10 mouse cellular contexts compared by ENCODE assay signal in genomic region chr15:94403018-94403417, GRCm38 (mm10).
DNase-seq lines count a peak whose midpoint lies in the region; ATAC-seq and TF ChIP-seq lines count a peak whose summit lies in the region.
"Had no signal": no experiment of that assay in that cellular context is flagged by ENCODE, and none has a peak within 500 bp of the region (broad histone marks: within the 10 kb centered on the region; RNA-seq: fewer than 3 reads in every experiment).

No protein-coding gene starts in this region.

- ATAC-seq in heart, embryonic 12.5 days (ENCODE audit: insufficient number of reproducible peaks, low FRiP score) = no peak
- no peak for ATAC-seq in midbrain, embryonic 13.5 days
- no peak for ATAC-seq in CD4-positive, CD25-positive, alpha-beta regulatory T cell, adult 4 months

- H3K27ac ChIP-seq in heart, embryonic 12.5 days (ENCODE audit: poor library complexity, severe bottlenecking) = no peak overlapping the region
- H3K27ac ChIP-seq in cortical plate, adult 2 months (ENCODE audit: insufficient read depth, low read length) = no peak overlapping the region
- H3K27ac ChIP-seq in hindbrain, embryonic 10.5 days = peak overlapping the region; percentile 88; the same call in 1 of the 2 replicates
- H3K27ac ChIP-seq in midbrain, embryonic 13.5 days = no peak overlapping the region

- H3K9ac ChIP-seq in heart, embryonic 12.5 days = peak overlapping the region; percentile 79; the same call in 1 of the 2 replicates
- H3K9ac ChIP-seq in midbrain, embryonic 13.5 days (replicated peaks) = peak overlapping the region; percentile 77

- peaks cover 11% of the 10 kb centered on the region for H3K4me1 ChIP-seq in heart, embryonic 12.5 days (replicated peaks)
- peaks cover 5% of the 10 kb centered on the region; the same call in 1 of the 2 replicates for H3K4me1 ChIP-seq in cortical plate, adult 2 months (ENCODE audit: control insufficient read depth, insufficient read depth, low read length)
- peaks cover 29% of the 10 kb centered on the region for H3K4me1 ChIP-seq in hindbrain, embryonic 10.5 days (replicated peaks)
- peaks cover 12% of the 10 kb centered on the region for H3K4me1 ChIP-seq in midbrain, embryonic 13.5 days (replicated peaks)

- TF ChIP-seq POLR2A in cortical plate, adult 2 months (IDR thresholded peaks at IDR 0.05; ENCODE audit: extremely low read depth, insufficient read depth, low read length) = no peak

- H3K36me3 ChIP-seq in heart, embryonic 12.5 days = no peaks in the 10 kb centered on the region
- no peaks in the 10 kb centered on the region for H3K36me3 ChIP-seq in hindbrain, embryonic 10.5 days
- no peaks in the 10 kb centered on the region for H3K36me3 ChIP-seq in midbrain, embryonic 13.5 days
- H3K36me3 ChIP-seq: G1E had no signal

- no peaks in the 10 kb centered on the region for H3K9me3 ChIP-seq in heart, embryonic 12.5 days (replicated peaks)
- H3K9me3 ChIP-seq in hindbrain, embryonic 10.5 days = no peaks in the 10 kb centered on the region
- H3K9me3 ChIP-seq in midbrain, embryonic 13.5 days = no peaks in the 10 kb centered on the region

- no peak for TF ChIP-seq CTCF in cortical plate, adult 2 months (IDR thresholded peaks at IDR 0.05; ENCODE audit: extremely low read depth, insufficient read depth, low read length)

- no peak for DNase-seq in heart, adult 18-20 months
- DNase-seq in hindbrain, embryonic 10.5 days (ENCODE audit: low spot score) = peak; percentile 27
- DNase-seq in testis, postnatal 14 days (ENCODE audit: low spot score) = no peak
- DNase-seq in gastrocnemius, postnatal 36 days = no peak
- DNase-seq: thymus, postnatal 25 days had no signal

- WGBS in heart, embryonic 12.5 days = 8% methylated on average over 15 of the region's 15 CpGs
- WGBS in hindbrain, embryonic 10.5 days = 7% methylated on average over 15 of the region's 15 CpGs
- 3% methylated on average over 15 of the region's 15 CpGs for WGBS in midbrain, embryonic 13.5 days

- H3K27me3 ChIP-seq in heart, embryonic 12.5 days (replicated peaks) = peaks cover 34% of the 10 kb centered on the region
- H3K27me3 ChIP-seq in hindbrain, embryonic 10.5 days (ENCODE audit: insufficient read depth, poor library complexity, severe bottlenecking) = peaks cover 44% of the 10 kb centered on the region
- H3K27me3 ChIP-seq in midbrain, embryonic 13.5 days = peaks cover 31% of the 10 kb centered on the region

- H3K4me3 ChIP-seq in heart, embryonic 12.5 days = peak overlapping the region; percentile 81
- H3K4me3 ChIP-seq in cortical plate, adult 2 months (ENCODE audit: insufficient read depth, low read length) = peak overlapping the region; percentile 68
- peak overlapping the region; percentile 78 for H3K4me3 ChIP-seq in hindbrain, embryonic 10.5 days
- peak overlapping the region; percentile 69 for H3K4me3 ChIP-seq in midbrain, embryonic 13.5 days (replicated peaks)

- intact Hi-C loops in gastrocnemius, postnatal 36 days (cut with DNase I) = loop anchor here (5.0 kb wide), 1 partner anchor 59 kb away; no protein-coding TSS in a partner anchor

- peak overlapping the region; percentile 99 for H3K4me2 ChIP-seq in heart, embryonic 12.5 days
- H3K4me2 ChIP-seq in midbrain, embryonic 13.5 days (replicated peaks) = peak overlapping the region; percentile 99
